Mouse (Mus musculus) bone marrow macrophage, adult 2 months (primary cell): ENCODE measurements around the gene Vamp1.

ENCODE experiments used
- CTCF ChIP-seq: IDR thresholded peaks from 2 replicates; pipeline ENCODE4 v1.5.1; 2012; ENCODE audit warnings: low read depth, mild to moderate bottlenecking, low read length, moderate library complexity
- POLR2A ChIP-seq: IDR thresholded peaks from 2 replicates; pipeline ENCODE4 v1.6.1; 2012; ENCODE audit warnings: mild to moderate bottlenecking, low read depth, low read length, borderline replicate concordance

DNA sequence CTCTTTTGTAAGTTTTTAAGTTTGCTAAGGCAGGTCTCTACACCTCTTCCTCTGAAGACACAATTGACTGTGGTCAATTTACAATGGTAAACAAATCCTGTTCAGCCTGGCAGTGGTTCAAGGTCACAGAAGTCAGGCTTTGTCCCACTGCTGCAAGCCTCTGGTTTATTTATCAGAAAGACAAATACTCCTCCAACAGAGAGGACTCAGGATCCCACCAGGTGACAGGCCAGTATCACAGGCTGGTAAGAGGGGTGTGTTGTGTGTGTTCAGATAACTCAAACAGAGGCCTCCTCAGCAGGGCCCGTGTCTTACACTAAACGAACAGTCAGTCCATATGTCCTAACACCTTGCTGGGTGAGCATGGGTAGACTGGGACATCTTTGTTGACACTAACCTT is 42.9 kb upstream of the Vamp1 start:
- TF ChIP-seq POLR2A = no peak
- no peak for TF ChIP-seq CTCF
